Mouse (Mus musculus): ENCODE measurements around the gene Ear1.
"Not testable (repeated sequence)": the region's sequence is repeated elsewhere in the genome, so short reads cannot be mapped to it uniquely, and the experiment has no call there.

Gene Ear1

GRCm38 (mm10) chr14:43796905-43797470, 78.3 kb downstream of the Ear1 start:
- DNase-seq (ENCODE audit: low spot score in 2 of 2), result not testable (repeated sequence)

- no peak for DNase-seq (ENCODE audit: low spot score in 2 of 2)
Observed at GRCm38 (mm10) chr14:43796069-43796904, 79.0 kb downstream of the Ear1 start.

GRCm38 (mm10) chr14:43793811-43794210, 81.5 kb downstream of the Ear1 start:
- DNase-seq (ENCODE audit: low spot score in 2 of 2), result not testable (repeated sequence)

- not testable (repeated sequence) for DNase-seq (ENCODE audit: low spot score in 2 of 2)
Observed at GRCm38 (mm10) chr14:43784645-43785044, 90.7 kb downstream of the Ear1 start, which contains the start of gene Gm8180. Gm8180 (minus strand) TSS chr14:43784745.

Data from heart, adult 9 months (tissue).